Mouse (Mus musculus) gastrocnemius, postnatal 10 days (tissue): ENCODE measurements around the gene Taok3. TPM values are rescaled to one million over a fixed set of nuclear protein-coding genes. Genes with fewer than 3 reads are reported as not detected.
A peak's percentile ranks its signal among the peaks of the same experiment; 100 is the strongest.

ENCODE experiments used
- DNase-seq: peaks from one replicate; pipeline ENCODE4 v3.0.0; 2021; ENCODE audit warnings: mixed read lengths
- long read RNA-seq, 2 experiments: library from polyadenylated mRNA; stranded (forward); transcript quantifications; one replicate each; pipeline ENCODE4 v2.0.0; 2021
- total RNA-seq, 2 experiments: library from RNA; stranded (reverse); gene quantifications; 2 replicates each; pipeline ENCODE4 v1.2.3; 2021

The Taok3 gene
- total RNA-seq: 10 to 100 TPM in 1 of 2 experiments, 1 to 10 TPM in 1; 6.1 to 11.1 TPM
- long read RNA-seq, experiment 1, partial matches to known transcripts: 0 of 1 reads
- long read RNA-seq, experiment 1, other reads (novel, unspliced or antisense): 0 of 1 reads
- long read RNA-seq, experiment 2, full-length matches to known transcripts: 1 of 1 reads
- long read RNA-seq, experiment 2, partial matches to known transcripts: 0 of 1 reads
- long read RNA-seq, experiment 2, other reads (novel, unspliced or antisense): 0 of 1 reads

DNA sequence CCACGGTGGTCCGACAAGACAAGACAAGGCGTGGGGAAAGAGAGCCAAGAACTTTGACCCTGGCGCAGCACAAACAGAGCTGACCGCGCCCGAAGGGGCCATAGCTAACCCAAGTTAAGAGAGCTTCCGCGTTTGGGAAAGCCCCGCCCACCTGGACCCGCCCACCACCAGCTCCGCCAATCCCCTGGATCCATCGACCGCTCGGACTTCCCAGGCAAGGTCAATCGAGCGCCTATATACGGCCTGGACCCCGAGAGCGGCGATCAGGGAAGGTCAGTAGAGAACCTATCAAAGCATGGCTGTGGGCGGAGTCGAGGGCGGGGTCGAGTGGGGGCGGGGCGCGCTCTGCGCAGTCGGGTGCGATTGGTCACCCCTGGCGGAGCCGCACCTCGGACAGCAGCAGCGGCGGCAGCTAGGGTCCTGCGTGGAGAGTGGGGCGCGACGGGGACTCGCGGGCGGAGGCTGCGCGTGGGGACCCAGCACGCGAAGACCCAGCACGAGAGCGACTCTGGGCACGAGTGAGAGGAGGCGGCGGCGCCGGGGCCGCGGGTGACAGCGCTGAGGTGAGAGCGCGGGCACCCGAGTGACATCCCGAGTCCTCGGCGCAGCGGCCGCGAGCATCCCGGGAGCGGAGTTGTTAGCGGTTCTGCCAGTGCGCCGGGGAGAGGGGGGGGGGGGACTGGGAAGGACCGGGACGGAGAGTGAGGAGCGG, at the start of gene Taok3:
Gene Taok3 (plus strand): TSS at position 353 of the 712 bp plus-strand sequence.
- DNase-seq: peak; percentile 99

DNA sequence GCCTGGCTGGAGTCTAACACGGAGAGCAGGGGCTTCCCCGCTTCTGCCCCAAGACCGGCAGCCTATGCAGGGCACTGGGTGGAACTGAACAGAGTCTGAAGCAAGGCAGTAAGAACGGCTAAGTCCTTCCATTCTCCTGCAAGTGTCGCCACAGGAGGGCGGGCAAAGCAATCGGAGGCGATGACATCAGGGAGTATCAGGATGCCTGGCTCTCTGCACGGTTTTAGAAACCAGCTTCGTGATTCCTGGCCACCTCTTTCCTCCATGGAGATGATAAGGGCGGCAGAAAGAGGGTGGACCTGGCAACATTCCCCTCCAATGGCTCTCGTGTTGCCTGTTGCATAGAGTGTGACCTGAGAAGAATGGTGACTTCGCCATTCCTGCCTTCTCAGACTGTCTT, 32.2 kb upstream of the Taok3 start:
- DNase-seq: no peak

DNA sequence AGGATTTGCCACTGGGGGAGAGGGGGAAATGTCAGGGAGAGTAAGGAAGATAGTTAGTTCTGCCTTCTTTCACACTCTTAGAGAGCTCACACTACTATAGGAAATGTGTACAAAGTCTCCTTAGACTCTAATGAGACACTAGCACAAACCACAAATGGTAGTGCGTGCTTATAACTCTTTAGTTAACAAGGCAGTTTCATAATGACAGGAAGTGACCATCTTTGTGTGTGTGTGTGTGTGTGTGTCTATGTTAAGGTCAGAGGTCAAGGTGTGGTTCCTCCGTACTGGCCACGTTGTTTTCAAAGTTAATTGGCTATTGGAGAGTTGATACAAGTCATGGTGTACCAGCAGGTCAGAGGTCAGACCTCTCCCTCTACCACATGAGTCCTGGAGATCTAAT, 30.8 kb upstream of the Taok3 start:
- no peak for DNase-seq

DNA sequence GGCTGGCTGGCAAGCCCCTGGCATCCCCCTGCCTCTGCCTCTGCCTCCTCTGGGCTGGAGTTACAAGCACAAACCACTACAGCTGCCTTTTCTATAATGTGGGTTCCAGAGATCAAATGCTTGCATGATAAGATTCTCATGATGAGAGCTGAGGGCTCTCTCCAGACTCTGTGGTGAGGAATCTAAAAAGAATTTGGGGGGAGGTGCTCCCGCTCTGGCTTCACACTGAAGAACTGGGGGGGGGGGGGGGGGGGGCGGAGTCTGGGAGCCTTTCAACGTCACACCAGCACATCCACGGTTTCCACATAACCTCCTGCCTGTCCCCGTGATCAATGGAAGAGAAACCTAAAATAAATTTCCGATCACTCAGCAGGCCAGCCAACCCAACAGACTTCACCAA, 30.1 kb upstream of the Taok3 start:
- no peak for DNase-seq

DNA sequence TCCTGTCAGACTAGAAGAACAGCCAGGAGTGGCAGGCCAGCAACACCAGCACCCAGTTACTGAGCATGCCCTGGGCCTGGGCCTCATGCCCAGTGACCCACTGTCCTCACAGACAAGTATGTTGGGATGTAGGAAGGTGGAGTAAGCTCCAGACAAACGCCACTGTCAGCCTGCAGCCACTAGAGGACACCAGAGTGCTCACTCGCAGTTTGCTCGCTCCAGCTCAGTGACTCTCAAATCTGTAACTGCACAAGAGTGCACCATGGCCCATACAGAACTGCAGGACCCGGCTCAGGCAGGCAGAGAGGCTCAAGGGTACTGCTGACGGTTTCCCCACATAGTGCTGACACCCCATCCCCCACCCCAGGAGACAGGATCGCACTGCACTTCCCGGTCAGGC, 25.5 kb upstream of the Taok3 start:
- peak; percentile 38 for DNase-seq

DNA sequence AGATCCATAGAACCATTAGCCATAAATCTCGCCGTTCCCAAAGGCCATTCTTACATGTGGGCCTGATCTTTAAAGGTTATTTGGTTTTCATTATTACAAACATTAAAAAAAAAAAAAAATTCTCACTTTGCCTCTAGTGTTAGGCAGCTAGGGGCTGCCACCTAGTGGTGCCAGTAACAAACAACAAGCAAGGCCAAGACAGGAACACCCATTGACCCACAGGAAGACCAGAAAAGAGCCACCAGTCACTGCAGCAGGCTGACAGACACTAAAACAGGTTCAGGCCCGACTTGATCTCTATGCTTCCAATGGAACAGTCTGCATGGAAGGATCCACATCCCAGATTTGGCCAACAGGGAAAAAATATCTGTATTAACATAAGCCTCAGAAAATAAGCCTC, 23.2 kb upstream of the Taok3 start:
- peak; percentile 36 for DNase-seq

DNA sequence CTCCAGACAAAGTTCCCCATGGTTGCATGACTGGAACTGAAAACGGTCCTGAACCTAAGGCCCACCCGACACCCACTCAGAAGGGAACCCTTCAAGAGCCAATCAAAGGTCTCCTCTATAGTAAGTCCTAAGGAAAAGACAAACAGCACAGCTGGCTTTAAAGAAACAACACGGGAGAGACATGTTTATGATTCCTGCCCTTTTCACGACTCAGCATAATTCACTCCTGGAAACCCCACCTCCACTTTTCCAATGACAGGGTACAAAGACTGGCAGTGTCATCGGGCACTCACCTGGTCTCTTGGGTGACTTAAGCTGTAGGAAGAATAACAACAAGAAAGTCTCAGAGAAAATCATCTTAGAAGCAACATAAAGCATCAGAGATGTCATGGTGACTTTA, 20.9 kb upstream of the Taok3 start:
- no peak for DNase-seq

DNA sequence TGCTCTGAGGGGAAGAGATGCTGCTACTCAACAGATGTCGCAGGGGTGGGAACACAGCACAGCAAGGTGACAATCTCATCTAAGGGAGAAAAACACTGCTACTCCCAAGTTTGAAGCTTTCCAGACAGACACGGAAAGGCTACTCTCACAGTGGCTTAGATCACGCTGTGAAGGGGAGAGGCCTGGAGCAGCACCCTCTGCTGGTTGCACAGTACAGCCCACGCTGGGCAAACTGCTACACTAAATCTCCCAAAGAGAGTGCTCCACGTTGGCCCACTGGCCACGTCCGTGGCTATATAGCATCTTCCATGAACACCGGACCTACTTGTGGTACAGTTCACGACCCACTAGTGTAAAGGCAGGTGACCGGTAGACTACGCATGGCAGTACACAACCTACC, 20.2 kb upstream of the Taok3 start:
- DNase-seq: no peak

DNA sequence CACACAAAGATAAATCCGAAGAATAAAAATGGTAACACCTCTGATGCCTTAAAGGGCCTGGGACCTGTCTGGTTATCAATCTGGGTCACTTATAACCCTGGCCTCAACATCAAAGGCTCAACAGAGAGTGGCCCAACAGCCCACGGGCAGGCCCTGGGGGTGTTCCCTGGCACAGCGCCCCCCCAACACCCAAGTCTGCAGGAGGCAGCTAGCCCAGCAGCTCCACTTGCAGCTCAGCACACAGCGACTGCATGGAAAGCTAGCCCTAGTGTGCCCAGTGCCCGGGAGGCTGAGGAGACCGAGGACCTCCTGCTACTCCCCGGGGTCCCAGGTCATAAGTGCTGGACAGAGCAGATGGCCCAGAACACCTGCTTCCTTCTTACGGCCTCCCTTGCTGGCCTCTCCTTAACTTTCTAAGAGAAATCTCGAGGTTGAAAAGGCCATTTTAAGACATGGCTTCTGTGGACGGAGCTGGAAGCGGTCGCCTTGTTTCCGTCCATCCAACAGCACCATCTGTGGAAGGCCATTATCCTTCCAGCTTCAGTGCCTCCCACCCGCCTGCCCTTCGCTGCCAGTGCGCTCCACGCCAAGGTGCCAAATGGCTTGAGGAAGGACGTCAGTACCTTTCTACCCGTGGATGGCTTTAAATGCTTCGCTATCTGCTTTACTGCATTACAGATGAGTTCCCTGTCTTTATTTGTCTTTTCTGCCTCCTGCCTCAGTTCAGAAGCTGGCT, 16.6 kb upstream of the Taok3 start:
- no peak for DNase-seq

DNA sequence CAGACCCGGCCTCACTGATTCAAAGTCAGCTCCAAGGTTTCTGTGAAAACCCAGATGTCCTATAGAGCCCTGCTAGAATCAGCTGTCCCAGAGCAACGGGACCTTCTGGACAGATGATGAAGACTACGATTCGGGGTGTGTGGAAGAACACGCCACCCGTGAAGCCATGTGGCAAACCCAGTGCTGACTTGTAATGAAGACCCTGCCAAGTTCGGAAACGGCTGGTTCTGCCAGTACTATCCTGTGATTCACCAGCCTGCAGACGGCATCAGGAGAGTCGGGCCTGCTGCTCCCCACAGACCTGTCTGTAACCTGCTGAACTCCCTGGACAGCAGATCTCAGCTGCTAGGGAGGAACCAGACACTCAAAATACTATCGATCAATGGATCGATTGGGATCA, 15.6 kb upstream of the Taok3 start:
- no peak for DNase-seq

DNA sequence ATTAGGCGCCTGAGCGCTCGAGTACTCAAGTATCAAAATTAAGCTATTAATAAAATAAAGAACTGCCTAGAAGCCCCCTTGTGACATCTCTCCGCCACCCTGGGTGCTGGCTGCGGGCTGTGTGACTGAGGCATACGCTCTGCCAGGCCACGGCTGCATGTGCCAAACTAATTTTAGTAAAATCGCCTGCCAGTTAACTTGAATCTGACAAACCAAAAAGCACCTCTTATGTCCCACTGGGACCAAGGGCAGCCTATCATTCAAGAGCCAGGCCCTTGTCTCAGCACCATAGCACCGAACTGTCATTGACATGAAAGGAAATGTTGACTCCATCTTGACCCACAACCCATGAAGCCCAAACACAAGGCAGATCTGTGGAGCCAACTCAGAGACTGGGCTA, 14.2 kb upstream of the Taok3 start:
- DNase-seq: no peak

DNA sequence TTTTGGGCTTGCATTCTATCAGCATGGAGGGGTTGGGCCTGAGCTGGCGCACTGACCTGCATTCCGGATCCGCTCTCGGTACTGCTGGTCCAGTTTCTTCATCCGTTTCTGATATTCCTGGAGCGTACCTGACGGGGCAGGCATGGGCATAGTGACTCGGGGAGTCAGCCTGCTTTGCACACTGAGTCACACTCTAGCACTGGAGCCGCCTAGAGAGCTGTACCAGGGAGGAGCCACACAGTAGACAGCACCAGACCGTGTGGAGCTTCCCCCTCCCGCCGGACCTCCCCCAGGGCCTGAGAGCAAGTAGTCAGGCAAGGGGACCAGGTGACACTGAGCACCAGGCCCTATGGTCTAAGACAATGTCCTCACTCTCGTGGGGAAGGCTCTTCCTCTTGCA, 11.6 kb upstream of the Taok3 start:
- no peak for DNase-seq

DNA sequence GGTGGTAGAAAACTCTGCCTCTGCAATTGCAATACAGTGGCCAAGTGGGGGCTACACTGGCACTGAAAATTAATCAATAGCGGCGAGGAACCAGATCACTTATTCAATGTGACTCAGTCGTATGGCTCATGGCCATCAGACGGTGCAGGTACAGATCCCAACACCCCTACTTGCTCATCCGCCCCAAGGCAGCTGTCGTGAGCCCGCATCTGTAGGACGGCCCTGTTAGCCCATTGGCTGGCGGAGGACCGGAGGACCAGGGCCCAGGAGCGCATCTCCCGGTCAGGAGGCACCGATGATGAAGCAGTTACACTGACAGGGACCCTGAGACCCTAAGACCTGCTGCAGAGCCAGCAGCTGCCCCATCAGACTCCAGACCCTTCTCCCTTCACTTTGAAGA, 11.2 kb upstream of the Taok3 start:
- no peak for DNase-seq

DNA sequence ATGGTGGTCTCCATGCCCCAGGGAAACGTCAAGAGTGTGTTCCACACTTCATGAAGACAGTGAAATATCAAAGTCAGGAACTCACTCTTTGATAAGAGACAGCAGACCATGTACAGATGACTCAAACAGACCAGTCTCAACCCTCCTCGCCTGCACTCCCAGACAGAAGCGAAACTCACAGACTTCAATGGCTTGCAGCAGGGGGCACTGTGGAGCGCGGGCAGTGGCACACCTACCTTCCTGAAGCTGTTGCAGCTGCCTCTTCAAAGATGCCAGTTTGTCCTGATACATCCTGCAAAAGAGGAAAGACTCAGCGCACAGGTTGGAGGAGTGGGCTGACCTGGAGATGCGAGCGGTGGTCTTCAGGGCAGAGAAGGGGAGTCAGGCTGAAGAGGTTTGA, 10.4 kb upstream of the Taok3 start:
- DNase-seq: no peak

DNA sequence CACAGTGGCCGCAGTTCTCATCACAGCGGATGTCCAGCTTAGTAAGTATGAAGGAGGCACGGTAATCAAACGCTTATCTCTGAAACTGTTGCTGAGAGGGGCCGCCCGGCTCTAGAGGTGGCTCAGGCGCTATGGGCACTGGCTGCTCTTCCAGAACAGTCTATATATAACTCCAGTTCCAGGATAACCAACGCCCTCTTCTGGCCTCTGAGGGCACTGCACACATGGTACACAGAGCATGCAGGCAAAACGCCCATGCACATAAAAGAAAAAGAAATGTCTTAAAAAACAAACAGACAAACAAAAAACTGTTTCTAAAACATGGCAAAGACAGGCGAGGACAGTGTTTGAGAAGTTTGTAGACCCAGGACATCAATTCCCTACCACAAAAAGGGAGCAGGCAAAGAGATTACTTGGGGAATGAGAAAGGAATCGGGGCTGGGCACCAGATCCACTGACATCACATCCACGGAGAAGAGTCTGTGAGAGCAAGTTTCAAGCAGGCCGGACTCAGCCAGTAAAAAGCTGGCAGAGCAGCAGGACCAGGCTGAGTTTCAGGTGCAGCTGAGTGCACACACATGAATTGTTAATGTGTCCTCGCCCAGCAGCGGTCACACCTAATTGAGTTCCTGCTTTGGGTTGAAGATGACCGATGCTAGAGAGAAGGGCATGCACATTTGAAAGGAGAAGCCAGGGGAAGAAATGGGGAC, 8.7 kb upstream of the Taok3 start:
- DNase-seq: no peak

DNA sequence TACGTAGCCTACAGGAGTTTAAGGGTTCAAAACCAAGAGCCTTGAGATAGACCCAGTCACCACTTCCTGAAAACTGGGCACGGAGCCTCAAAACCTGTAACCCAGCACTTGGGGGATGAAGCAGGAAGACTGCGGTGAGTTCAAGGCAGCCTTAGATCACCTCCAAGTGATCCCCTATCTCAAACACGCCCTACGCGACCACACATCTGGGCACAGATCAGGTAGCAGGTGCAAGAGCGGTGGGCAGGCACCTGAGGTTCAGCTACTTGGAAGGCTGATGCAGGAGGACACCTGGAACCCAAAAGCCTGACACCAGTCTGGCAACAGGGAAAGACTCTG, 8.2 kb upstream of the Taok3 start:
- DNase-seq: no peak

DNA sequence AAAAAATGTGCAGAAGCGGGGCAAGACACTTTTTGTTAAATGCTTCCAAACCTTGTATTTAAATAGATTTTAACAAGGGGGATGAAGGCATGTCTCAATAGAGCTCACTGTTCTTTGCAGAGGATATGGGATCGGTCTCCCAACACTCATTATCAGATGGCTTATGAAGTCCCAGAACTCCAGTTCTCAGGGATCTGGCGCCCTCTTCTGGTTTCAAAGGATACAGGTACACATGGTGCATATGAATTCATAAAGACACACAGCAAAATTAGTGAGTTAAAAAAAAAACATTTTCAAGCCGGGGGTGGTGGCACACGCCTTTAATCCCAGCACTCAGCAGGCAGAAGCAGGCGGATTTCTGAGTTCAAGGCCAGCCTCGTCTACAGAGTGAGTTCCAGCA, 6.6 kb upstream of the Taok3 start:
- no peak for DNase-seq

DNA sequence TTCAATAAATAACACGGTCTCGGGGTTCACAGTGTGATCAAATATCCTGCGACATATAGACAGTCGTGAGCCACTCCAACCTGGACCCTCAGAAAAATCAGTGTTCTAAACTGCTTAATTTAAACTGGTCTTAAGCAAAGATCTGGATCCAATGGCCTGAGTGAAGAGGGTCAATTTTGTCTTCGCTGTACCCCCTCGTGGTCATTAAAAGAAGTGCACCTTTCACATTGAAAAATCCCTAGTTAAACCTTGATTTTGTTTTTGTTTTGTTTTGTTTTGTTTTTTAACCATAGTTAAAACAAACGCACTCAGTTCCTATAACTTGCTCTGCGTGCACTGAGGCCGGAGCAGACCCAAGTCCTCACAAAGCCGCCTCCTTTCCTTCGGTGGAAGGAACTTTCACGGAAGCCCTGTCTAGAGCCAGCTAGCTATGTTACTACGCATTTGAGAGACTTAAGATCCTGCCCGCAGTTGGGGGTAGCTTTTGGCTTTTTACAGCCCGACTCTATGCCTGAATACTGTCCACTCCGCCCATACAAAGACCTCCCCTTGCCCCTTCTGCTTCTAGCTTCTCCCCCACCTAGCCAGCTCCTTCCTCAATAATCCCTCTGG, 5.2 kb upstream of the Taok3 start:
- no peak for DNase-seq

DNA sequence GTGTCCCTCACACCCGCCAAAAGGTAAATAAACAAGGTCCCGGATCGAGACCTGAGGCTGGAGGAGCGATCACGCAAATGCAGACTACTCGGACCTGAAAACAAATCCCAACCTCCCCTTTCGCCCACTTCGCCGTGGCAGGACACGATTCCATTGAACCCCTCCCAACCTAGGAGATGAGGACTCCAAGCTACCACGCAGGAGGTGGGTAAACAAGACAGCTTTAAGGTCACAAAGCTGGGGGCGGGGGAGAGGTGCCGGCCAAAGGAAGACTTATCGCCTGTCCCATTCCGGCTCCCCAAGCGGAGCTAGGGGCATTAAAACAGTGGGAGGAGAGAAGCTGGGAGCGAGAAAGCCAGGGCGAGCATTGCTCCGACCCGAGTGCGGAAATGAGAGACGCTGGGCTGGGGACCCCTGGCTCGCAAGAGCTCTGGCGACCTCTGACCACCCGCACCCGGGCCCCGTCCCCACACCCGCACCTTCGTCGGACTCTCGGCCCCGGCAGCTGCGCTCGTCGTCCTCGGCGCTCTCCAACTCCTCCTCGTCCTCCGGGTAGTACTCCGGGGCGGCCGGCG, 4.6 kb upstream of the Taok3 start:
- peak; percentile 49 for DNase-seq

DNA sequence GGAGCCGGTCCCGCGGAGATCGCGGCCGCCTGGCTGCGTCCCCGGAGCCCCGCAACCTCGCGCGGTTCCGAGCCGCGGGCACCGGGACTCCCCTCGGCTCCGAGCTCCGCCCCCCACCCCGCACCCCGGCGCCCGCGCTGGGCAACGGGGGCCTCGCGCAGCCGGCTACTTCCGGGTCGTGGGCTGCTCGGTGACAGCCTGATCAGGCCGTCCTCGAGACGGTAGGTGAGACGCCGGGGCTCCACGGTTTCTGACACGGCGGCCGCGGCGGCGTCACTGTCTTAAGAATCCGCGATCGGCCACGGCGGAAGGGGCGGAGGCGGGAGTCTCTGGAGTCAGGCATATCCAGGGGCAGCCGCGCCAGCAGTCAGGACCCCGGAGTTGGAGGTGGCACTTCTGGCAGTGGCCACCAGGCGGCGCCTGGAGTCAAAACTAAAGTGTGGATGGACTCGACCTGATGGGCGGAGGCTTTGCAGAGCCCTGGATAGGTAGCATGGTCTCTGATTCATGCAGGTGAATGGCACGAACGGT, 4.0 kb upstream of the Taok3 start, which contains the start of gene Suds3:
Gene Suds3 (minus strand): TSS at position 278 of the 531 bp plus-strand sequence.
- DNase-seq: peak; percentile 97

DNA sequence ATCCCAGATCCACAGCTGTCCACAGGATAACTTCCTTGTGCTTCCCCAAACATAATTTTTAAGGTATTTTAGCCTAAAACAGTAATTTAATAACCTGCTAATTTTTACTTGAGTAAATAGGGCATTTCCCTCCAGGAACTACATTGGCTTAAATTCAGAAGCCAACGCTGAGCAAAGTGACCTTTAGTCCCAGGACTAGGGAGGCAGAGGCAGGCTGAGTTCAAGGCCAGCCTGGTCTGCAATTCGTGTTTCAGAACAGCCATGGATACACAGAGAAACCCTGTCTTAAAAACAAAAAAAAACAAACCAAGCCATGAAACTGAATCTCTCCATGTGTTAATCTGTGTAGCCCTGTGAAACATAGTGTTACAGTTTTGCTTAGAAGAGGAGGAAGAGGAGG, 3.3 kb upstream of the Taok3 start:
- no peak for DNase-seq

DNA sequence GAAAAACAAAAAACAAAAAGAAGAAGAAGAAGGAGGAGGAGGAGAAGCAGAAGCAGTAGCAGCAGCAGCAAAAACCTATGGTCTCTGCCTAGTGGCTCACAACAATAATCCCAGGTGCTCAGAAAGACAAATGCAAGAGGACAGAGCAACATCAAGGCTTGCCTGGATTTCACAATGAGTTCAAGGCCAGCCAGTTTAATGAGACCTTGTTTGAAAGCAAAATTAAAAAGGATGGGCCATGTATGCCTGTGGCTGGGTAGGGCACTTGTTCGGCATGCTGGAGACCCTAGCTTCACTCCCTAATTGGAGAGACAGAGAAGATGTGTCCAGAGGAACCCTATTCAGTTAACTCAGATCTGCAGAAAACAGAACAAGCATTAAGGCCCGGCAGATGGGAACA, 2.7 kb upstream of the Taok3 start:
- no peak for DNase-seq
